Mouse (Mus musculus) neural tube, embryonic 13.5 days (tissue): ENCODE data around the gene Celsr1. TPM values are rescaled to one million over a fixed set of nuclear protein-coding genes. Genes with fewer than 3 reads are reported as not detected.
A peak's percentile ranks its signal among the peaks of the same experiment; 100 is the strongest.
"Not testable (repeated sequence)": the region's sequence is repeated elsewhere in the genome, so short reads cannot be mapped to it uniquely, and the experiment has no call there.

Experiments
- ATAC-seq: fragments of 200-750 bp; cut with Nextera tagmentation; 2 replicates; pipeline ENCODE4 v1.8.0; 2017; ENCODE audit warnings: low read depth, mild to moderate bottlenecking, moderate TSS enrichment, moderate library complexity
- H3K27ac ChIP-seq: fragments of 300-500 bp; sonication (generic); replicated peaks from 2 replicates; pipeline ENCODE4 v1.5.1; 2015; ENCODE audit warnings: moderate library complexity, mild to moderate bottlenecking, inconsistent platforms
- H3K27me3 ChIP-seq: fragments of 300-500 bp; sonication (generic); 2 replicates; pipeline ENCODE4 v1.6.1; 2015; ENCODE audit warnings: mild to moderate bottlenecking, inconsistent platforms
- H3K36me3 ChIP-seq: fragments of 300-500 bp; sonication (generic); 2 replicates; pipeline ENCODE4 v1.6.1; 2015; ENCODE audit warnings: mild to moderate bottlenecking, inconsistent platforms
- H3K4me1 ChIP-seq: fragments of 300-500 bp; sonication (generic); replicated peaks from 2 replicates; pipeline ENCODE4 v1.6.1; 2015; ENCODE audit warnings: inconsistent platforms
- H3K4me2 ChIP-seq: fragments of 300-500 bp; sonication (generic); 2 replicates; pipeline ENCODE4 v1.6.1; 2015; ENCODE audit warnings: inconsistent platforms, mild to moderate bottlenecking, moderate library complexity
- H3K4me3 ChIP-seq: fragments of 300-500 bp; sonication (generic); 2 replicates; pipeline ENCODE4 v1.5.1; 2015; ENCODE audit warnings: mild to moderate bottlenecking, inconsistent platforms
- H3K9ac ChIP-seq: fragments of 300-500 bp; sonication (generic); 2 replicates; pipeline ENCODE4 v1.6.1; 2015; ENCODE audit warnings: moderate library complexity, mild to moderate bottlenecking, inconsistent platforms
- H3K9me3 ChIP-seq: fragments of 300-500 bp; sonication (generic); 2 replicates; pipeline ENCODE4 v1.6.1; 2016; ENCODE audit warnings: inconsistent platforms
- WGBS: fragments of 180-500 bp; shearing (Covaris S2); methylation state at CpG from one replicate; pipeline ENCODE4 v1.1.7; 2015; 5-methylcytosine and 5-hydroxymethylcytosine counted together
- polyA plus RNA-seq: library from polyadenylated mRNA; unstranded; fragments of >200 nt; fragmentation: Nextera tagmentation; extraction: Ambion mirVana; gene quantifications from 2 replicates; pipeline ENCODE4 v1.2.1, GENCODE M21; 2015

Gene Celsr1
- polyA plus RNA-seq, 1 experiment from 2014 or later: 1.8 TPM

DNA sequence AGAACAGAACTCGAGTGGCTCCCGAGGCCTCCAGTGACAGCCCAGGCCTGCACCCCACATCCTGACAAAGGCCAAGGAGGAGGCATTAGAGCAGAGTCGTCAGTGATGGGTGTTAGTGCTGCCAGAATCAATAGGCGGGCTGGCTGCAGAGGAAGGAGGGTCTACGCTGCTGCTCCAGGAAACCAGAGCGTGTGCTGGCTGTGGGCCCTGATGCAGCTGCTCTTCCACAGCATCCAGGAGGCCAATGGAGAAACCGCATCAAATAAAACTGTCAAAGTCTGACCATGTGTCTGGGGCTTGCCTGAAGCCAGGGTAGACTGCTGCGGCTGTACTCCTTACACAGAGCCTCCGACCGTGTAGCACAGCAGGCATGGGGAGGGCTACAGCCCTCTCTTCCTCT lies 136.5 kb downstream of the Celsr1 start:
- H3K36me3 ChIP-seq: peaks cover 88% of the 10 kb centered on the region
- 79% methylated on average over 10 of the region's 10 CpGs for WGBS
- 0 out of 2 replicates have a peak overlapping the region, but pooled peaks have one; percentile 22 for H3K9ac ChIP-seq

DNA sequence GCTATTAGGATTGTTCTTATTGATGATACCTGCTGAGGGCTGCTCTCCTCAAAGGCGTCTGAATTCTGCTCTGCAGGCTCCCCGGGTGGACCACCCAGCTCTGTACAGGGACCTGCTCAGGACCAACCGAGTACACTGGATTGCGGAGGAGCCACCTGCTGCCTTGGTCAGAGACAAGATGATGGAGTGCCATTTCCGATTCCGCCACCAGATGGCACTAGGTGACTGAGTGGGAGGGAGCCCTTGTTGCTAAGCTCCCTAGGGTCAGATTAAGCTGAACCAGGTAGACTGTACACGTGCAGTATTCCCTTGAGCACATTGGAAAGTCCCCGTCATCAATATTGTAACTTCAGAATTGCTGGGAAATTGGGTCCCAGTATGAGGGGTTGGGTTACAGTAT lies 137.3 kb downstream of the Celsr1 start:
- WGBS: 16% methylated on average over 8 of the region's 8 CpGs
- ATAC-seq: no peak

More for the DNA sequence above, 136.5 kb downstream of the Celsr1 start:
- Histone ChIP-seq H3K4me2 (no peak overlapping the region), H3K4me3 (no peak overlapping the region), H3K27ac (no peak overlapping the region), H3K4me1 (peaks cover 30% of the 10 kb centered on the region), H3K9me3 (no peaks in the 10 kb centered on the region), H3K27me3 (no peaks in the 10 kb centered on the region)
- ATAC-seq: no peak

DNA sequence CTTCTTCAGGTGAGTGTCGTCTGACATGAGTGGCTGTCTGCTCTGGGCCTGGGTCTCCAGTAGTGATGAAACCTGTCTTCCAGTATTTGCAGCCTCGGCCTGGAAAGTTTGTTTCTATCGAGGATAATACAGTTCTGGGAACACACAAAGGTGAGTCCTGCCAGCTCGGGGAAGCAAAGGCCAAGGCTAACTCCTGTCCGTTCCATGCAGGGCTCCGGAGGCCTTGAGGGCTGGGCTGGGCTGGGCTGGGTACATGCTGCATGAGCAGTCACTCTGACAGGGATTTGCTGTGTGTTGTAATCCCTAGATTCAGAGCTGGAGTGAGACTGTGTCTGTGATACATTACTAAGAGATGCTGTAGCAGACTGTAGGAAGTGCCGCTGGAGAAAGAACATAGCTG lies 139.7 kb downstream of the Celsr1 start:
- H3K9me3 ChIP-seq: no peaks in the 10 kb centered on the region
- H3K4me1 ChIP-seq: peaks cover 31% of the 10 kb centered on the region
- peak overlapping the region; percentile 88 for H3K27ac ChIP-seq
- no peak overlapping the region for H3K4me2 ChIP-seq
- 89% methylated on average over 7 of the region's 7 CpGs for WGBS
- H3K4me3 ChIP-seq: no peak overlapping the region
- no peaks in the 10 kb centered on the region for H3K27me3 ChIP-seq
- peaks cover 87% of the 10 kb centered on the region for H3K36me3 ChIP-seq
- ATAC-seq: no peak
- H3K9ac ChIP-seq: no peak overlapping the region

More for the DNA sequence above, 137.3 kb downstream of the Celsr1 start:
- peaks cover 86% of the 10 kb centered on the region for H3K36me3 ChIP-seq
- H3K4me1 ChIP-seq: peaks cover 38% of the 10 kb centered on the region
- H3K9me3 ChIP-seq: no peaks in the 10 kb centered on the region
- H3K4me2 ChIP-seq: no peak overlapping the region
- no peak overlapping the region for H3K9ac ChIP-seq
- no peak overlapping the region for H3K4me3 ChIP-seq
- H3K27ac ChIP-seq: no peak overlapping the region
- no peaks in the 10 kb centered on the region for H3K27me3 ChIP-seq

DNA sequence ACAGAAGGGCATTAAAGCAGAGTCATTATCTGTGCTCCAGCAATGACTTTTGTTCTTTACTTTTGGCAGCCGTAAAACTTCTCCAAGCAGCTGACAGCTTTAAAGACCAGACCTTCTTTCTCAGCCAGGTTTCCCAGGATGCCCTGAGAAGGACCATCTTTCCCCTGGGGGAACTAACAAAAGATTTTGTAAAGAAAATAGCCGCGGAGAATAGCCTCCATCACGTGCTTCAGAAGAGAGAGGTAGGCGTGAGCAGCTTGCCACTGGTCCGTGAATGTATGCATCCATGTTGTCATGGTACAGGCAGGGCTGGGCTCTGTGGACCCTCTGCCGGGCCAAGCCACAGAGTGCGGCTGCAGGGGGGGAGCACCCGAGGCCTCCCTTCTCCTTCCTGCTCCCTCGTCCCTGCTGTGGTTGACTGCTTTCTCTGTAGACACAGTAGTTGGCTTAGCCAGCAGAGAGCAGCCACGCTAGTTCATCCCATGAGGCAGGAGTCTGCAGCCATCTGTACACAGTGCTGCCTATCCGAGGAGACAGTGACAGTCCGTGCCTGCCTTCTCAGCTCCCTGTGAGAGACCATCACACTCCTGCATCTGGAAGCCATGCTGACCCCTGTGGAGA lies 141.0 kb downstream of the Celsr1 start:
- H3K27me3 ChIP-seq: no peaks in the 10 kb centered on the region
- WGBS: 12% methylated on average over 13 of the region's 13 CpGs
- H3K4me3 ChIP-seq: no peak overlapping the region
- peak; percentile 88 for ATAC-seq
- no peaks in the 10 kb centered on the region for H3K9me3 ChIP-seq
- peak overlapping the region; percentile 88 for H3K27ac ChIP-seq
- H3K4me1 ChIP-seq: peaks cover 31% of the 10 kb centered on the region
- H3K36me3 ChIP-seq: peaks cover 85% of the 10 kb centered on the region
- H3K4me2 ChIP-seq: peak overlapping the region; percentile 20
- H3K9ac ChIP-seq: peak overlapping the region; percentile 50

DNA sequence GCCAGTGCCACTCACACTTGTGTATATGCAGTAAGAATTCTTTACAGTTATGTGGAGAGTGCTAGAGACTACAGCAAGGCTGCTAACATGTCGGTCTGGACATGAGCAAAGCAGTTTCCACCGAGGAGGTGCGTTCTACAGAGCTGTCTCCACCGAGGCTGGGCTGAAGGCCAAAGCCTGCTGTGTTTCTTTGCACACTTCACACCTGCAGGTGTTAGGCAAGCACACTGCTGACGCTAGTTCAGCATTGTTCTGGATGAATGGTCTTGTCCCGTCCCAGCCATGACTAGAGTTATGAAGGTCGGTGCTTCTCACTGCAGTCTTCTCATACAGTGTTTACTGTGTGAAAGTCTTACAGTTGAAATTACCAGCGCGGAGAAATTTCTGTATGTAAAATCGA lies 141.6 kb downstream of the Celsr1 start:
- no peaks in the 10 kb centered on the region for H3K9me3 ChIP-seq
- peak; percentile 48; the same call in 1 of the 2 replicates for ATAC-seq
- H3K4me3 ChIP-seq: no peak overlapping the region
- peaks cover 31% of the 10 kb centered on the region for H3K4me1 ChIP-seq
- 24% methylated on average over 10 of the region's 10 CpGs for WGBS
- H3K4me2 ChIP-seq: no peak overlapping the region
- peak overlapping the region; percentile 88 for H3K27ac ChIP-seq
- H3K27me3 ChIP-seq: no peaks in the 10 kb centered on the region
- H3K9ac ChIP-seq: no peak overlapping the region
- H3K36me3 ChIP-seq: peaks cover 79% of the 10 kb centered on the region

DNA sequence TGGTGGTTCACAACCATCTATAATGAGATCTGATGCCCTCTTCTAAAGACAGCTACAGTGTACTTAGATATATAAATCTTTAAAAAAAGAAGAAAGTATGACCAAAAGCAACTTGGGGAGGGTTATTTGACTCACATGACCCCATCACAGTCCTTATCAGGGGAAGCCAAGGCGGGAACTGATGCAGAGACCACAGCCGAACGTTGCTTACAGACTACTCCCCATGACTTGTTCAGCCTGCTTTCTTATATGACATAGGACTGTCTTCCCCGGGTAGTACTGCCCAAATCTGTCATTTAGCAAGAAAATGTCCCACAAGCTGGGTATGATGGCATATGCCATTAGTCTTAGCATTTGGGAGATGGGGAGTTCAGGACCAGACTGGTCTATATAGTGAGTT lies 144.3 kb downstream of the Celsr1 start:
- no peak overlapping the region for H3K4me3 ChIP-seq
- H3K4me1 ChIP-seq: peaks cover 28% of the 10 kb centered on the region
- no peak overlapping the region for H3K4me2 ChIP-seq
- no peak overlapping the region for H3K9ac ChIP-seq
- H3K27ac ChIP-seq: no peak overlapping the region
- H3K9me3 ChIP-seq: no peaks in the 10 kb centered on the region
- WGBS: 94% methylated on average over 4 of the region's 4 CpGs
- no peaks in the 10 kb centered on the region for H3K27me3 ChIP-seq
- peaks cover 80% of the 10 kb centered on the region for H3K36me3 ChIP-seq
- ATAC-seq: no peak

DNA sequence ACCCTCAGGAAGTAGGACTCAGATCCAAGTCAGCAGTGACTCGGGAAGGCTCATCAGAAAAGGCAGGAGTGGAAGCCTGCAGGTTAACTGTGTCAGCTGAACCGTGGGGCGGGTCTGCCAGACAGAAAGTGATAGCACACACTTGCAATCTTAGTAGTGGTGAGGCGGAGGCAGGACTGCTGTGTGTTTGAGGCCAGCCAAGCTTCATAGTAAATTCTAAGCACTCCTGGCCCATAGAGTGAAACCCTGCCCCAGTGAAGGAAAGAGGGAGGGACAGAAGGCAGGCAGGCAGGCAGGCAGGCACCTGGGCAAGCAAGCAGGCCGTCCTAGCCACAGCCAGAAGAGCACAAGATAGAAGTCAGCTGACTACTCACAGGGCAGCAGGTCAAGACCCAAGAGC lies 148.0 kb downstream of the Celsr1 start:
- Histone ChIP-seq H3K4me3 (no peak overlapping the region), H3K27me3 (no peaks in the 10 kb centered on the region), H3K4me1 (peaks cover 4% of the 10 kb centered on the region), H3K27ac (no peak overlapping the region), H3K9me3 (no peaks in the 10 kb centered on the region), H3K9ac (no peak overlapping the region), H3K4me2 (no peak overlapping the region), H3K36me3 (peaks cover 71% of the 10 kb centered on the region)
- 86% methylated on average over 5 of the region's 5 CpGs for WGBS
- ATAC-seq: no peak

DNA sequence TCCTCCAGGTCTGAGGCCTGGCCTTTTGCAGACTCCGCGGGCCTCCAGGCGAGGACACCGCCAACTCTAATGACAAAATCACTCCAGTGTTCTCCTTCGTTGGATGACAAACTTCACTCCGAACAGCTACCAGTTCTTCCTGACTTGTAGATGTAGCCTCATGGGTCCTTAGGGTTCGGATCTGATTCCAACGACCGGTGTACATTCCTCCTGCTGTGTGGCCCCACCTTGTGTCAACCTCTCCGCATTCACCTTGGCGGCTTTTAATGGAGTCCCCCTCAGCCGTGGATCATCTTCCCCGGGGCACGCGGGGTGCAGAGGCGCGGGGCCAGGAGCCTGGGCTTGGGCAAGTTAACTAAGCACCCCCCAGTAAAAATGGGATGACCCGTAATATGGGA lies 154.1 kb downstream of the Celsr1 start:
- Histone ChIP-seq H3K4me2 (peak overlapping the region; percentile 91), H3K27me3 (no peaks in the 10 kb centered on the region), H3K36me3 (peaks cover 34% of the 10 kb centered on the region), H3K9ac (peak overlapping the region; percentile 89), H3K4me3 (peak overlapping the region; percentile 75), H3K27ac (peak overlapping the region; percentile 90), H3K4me1 (peaks cover 26% of the 10 kb centered on the region), H3K9me3 (no peaks in the 10 kb centered on the region)
- WGBS: 1% methylated on average over 18 of the region's 18 CpGs
- peak; percentile 12; the same call in 1 of the 2 replicates for ATAC-seq

DNA sequence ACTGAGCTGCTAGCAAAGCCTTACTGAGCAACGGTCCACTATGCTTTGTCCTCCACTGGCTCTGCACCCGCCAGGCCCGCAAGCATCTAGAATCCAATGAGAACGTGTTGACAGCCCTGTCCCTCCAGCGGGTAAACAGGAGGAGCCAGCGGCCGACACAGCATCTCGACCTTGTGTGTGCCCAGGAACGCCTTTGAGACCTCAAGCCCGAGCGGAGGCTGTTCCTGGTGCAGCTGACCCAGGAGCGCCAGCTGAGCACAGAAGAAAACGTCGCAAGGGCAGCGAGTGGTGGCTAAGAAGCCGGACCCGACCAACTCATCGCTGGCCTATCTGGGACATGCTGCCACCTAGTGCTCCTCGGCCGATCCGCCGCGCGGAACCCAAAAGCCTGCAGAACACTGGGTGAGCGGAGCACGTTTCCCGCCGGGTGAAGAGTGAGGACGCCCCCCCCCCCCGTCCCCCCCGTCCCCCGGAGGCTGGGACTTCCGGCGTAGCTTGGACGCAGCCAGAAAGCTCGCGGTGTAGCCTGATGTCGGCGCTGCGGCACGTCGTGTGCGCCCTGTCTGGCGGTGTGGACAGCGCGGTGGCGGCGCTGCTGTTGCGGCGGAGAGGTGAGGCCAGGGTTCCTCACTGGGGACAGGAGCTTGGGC lies 154.6 kb downstream of the Celsr1 start, which contains the start of gene Trmu:
Trmu (plus strand) TSS at position 465 of the 650 bp plus-strand sequence.
- Histone ChIP-seq H3K9ac (peak within 1 kb of the TSS; percentile 89), H3K27ac (peak within 1 kb of the TSS; percentile 91), H3K9me3 (no peaks in the 10 kb centered on the region), H3K27me3 (no peaks in the 10 kb centered on the region), H3K36me3 (peaks cover 29% of the 10 kb centered on the region), H3K4me1 (peaks cover 26% of the 10 kb centered on the region), H3K4me2 (peak within 1 kb of the TSS; percentile 91), H3K4me3 (peak within 1 kb of the TSS; percentile 75)
- peak; percentile 95 for ATAC-seq
- WGBS: 1% methylated on average over 49 of the region's 50 CpGs

DNA sequence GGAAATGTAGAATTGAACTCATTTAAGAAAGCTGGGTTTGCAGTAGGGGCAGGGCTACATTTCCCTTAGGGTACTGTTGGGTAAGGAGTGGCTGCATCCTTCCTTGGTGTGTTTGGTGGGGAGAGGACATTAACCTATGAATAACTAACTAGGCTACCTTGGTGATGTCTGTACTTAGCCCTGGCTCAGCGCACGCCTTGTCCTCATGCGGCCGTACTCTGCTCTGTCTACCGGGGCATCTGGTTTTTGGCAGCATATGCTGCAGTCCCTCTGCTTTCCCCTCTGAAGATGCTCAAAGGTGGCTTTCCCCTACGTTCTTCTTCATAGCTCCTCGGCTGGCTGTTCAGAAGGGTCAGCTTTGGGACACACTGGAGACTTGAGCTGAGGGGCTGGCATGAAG lies 156.2 kb downstream of the Celsr1 start:
- Histone ChIP-seq H3K9ac (no peak overlapping the region), H3K27me3 (no peaks in the 10 kb centered on the region), H3K36me3 (peaks cover 17% of the 10 kb centered on the region), H3K4me2 (no peak overlapping the region), H3K27ac (no peak overlapping the region), H3K9me3 (no peaks in the 10 kb centered on the region), H3K4me1 (peaks cover 26% of the 10 kb centered on the region), H3K4me3 (no peak overlapping the region)
- WGBS: 94% methylated on average over 7 of the region's 7 CpGs
- ATAC-seq: no peak

DNA sequence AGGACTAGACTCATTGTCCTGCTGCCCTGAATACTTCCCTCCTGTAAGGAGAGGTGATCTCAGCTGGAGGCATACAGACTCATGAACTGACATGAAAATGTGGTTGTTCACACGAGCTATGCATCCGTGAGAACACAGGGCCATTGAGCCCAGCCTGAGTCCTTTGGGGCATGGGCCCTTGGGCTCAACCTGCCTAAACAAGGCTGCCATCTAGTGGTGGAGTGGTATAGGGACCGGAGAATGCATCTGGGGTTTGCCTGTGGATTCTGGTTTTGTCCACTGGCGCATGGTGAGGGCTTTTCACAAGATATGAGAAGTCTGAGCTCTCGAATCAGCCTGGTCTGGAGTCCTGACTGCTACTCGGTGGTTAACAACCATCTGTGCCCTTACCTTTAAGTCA lies 165.9 kb downstream of the Celsr1 start:
- peaks cover 44% of the 10 kb centered on the region; the same call in 1 of the 2 replicates for H3K36me3 ChIP-seq
- no peaks in the 10 kb centered on the region for H3K27me3 ChIP-seq
- no peak overlapping the region for H3K4me3 ChIP-seq
- H3K4me1 ChIP-seq: no peaks in the 10 kb centered on the region
- H3K27ac ChIP-seq: no peak overlapping the region
- H3K4me2 ChIP-seq: no peak overlapping the region
- no peaks in the 10 kb centered on the region for H3K9me3 ChIP-seq
- WGBS: 50% methylated on average over 6 of the region's 6 CpGs
- H3K9ac ChIP-seq: no peak overlapping the region
- ATAC-seq: no peak

DNA sequence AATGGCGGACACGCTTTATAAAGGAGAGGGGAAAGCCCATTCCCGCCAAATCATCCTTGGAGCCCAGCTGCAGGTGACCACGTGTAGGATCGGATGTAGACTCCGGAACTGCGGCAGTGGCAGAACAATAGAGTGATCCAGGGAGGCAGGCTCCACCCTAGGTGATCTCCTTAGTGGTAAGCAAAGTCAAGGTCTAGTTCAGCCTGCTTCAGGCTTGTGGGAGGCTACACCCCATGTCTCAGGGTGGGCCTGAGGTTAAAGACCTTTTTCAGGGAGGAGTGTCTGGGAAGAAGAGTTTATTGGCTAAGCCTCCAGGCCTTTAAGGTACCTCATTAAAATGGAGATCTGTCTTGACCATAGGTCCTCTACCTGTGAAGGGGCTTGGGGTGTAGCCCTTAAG lies 167.7 kb downstream of the Celsr1 start:
- H3K9me3 ChIP-seq, H3K4me2 ChIP-seq, H3K9ac ChIP-seq, H3K27me3 ChIP-seq, H3K4me1 ChIP-seq, H3K27ac ChIP-seq, H3K4me3 ChIP-seq, ATAC-seq: not testable (repeated sequence)
- peaks cover 36% of the 10 kb centered on the region; the same call in 1 of the 2 replicates for H3K36me3 ChIP-seq
- 91% methylated on average over 7 of the region's 7 CpGs for WGBS
